Mouse (Mus musculus) cerebellum, adult 2 months (tissue): ENCODE measurements around the gene Gm49486.

Experiments
- CTCF ChIP-seq: fragments of 200-500 bp; IDR thresholded peaks from 2 replicates; pipeline ENCODE4 v1.5.1; 2011; ENCODE audit warnings: low read depth, mild to moderate bottlenecking, control low read depth, low read length, moderate library complexity, borderline replicate concordance; ENCODE audit not compliant: insufficient read depth
- POLR2A ChIP-seq: fragments of 200-500 bp; IDR thresholded peaks from 2 replicates; pipeline ENCODE4 v1.6.1; 2011; ENCODE audit warnings: low read length, control low read depth, borderline replicate concordance; ENCODE audit not compliant: insufficient read depth

GRCm38 (mm10) chr15:79280209-79280608 is 51.0 kb downstream of the Gm49486 start:
- TF ChIP-seq POLR2A (no peak), CTCF (peak; percentile 44; the same call in 1 of the 2 replicates)
